Mouse (Mus musculus): ENCODE data around the gene Hdhd5.
A peak's percentile ranks its signal among the peaks of the same experiment; 100 is the strongest.

The Hdhd5 gene

DNA sequence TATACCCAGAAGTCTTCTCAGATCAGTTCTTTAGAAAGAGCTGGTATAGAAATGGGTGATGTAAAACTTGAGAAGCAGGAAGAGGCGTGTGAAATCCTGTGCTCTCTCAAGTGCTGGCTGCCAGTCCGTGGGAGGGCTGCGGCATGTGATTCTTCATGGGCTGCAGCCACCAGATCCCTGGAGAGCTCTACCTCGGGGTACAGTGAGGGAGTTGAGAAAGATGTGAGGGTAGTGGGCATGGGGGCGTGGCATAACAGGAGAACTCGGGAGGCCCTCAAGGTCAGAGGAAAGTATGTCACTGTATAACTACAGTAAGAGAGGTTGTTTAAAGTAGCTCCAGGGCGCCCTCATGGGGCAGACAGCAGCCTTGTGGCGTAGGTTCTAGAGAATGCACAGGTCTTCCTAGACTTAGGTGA, 47.9 kb downstream of the Hdhd5 start:
- peak; percentile 71 for DNase-seq (ENCODE audit: low read depth)

DNA sequence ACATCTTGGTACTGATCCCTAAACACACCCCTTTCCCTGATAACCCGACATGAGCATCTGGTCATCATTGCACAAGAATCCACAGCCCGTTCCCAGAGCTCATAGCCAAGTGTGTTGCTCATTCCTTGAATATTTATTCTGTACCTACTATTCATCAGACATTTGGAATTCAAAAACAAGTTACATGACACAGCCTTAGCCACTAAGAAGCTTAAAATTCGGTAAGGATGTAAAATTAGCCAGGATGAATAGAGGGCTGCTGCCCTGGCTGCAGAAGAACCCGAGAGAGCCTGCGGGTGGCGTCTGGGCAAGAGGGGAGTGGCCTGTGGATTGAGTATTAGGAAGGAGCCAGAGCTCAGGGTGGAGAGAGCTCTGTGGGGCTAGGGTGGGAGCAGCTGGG, 48.4 kb downstream of the Hdhd5 start:
- peak; percentile 90 for DNase-seq (ENCODE audit: low read depth)

DNA sequence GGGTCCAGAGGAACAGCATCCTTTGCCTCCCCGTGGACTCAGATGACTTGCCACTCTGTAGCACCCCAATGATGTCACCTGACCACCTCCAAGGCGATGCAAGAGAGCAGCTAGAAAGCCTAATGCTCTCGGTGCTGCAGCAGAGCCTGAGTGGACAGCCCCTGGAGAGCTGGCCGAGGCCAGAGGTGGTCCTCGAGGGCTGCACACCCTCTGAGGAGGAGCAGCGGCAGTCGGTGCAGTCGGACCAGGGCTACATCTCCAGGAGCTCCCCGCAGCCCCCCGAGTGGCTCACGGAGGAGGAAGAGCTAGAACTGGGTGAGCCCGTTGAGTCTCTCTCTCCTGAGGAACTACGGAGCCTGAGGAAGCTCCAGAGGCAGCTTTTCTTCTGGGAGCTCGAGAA, 49.1 kb downstream of the Hdhd5 start:
- DNase-seq (ENCODE audit: low read depth) = no peak

DNA sequence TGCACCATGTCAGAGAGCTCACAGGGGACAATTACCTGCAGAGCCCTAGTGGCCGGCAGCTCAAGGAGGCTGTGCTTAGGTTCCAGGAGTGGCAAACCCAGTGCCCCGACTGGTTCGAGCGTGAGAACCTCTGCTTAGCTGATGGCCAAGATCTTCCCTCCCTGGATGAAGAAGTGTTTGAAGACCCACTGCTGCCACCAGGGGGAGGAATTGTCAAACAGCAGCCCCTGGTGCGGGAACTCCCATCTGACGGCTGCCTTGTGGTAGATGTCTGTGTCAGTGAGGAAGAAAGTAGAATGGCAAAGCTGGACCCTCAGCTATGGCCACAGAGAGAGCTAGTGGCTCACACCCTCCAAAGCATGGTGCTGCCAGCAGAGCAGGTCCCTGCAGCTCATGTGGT, 49.6 kb downstream of the Hdhd5 start:
- no peak for DNase-seq (ENCODE audit: low read depth)

DNA sequence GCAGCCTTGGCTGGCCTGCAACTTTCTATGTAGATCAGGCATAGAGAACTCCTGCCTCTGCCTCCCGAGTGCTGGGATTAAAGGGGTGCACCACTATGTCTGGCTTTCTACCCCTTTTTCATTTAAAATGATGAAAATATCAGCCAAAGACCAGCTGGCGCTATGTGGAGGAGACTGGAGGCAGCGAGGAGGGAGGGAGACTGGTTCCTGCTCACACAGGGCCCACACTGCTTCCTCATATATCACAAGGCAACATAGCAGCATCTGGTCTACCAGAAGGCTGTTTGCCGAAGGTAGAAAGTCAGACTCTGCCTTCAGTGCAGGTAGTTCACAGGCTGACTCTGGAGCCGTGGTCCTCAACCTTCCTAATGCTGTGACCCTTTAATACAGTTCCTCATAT, 50.8 kb downstream of the Hdhd5 start:
- no peak for DNase-seq (ENCODE audit: low read depth)

DNA sequence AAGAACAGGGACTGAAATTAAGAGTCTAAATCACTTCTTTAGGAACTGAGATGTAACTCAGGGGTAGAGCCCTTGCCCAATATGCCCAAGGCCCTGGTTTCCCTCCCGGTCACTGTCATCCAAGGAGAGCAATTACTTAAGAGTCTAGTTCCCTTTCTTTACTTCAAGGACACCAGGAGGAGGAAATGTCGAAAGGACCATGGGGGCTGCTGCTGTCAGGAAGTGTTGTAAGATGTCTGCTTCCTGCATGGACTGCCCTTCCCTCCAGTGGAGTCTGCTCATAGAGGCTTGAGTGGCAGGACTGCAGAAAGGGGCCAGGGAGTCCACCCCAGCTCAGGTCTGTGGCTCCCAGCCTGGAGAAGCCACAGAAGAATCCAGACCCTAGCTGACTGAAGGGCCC, 51.8 kb downstream of the Hdhd5 start:
- no peak for DNase-seq (ENCODE audit: low read depth)

DNA sequence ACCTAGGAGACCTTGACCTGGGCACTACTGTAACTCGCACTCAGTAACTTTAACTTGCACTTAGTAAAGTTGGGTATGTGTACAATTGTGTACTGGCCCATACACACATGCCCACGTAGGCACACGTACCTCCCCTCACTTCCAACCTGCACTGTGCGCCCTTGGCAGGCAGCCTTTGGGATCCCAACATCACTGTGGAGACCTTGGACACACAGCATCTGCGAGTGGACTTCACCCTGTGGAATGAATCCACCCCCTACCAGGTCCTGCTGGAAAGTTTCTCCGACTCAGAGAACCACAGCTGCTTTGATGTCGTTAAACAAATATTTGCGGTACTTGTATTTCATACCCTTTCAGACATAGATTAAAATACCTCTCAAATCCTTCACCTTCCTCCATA, 55.8 kb downstream of the Hdhd5 start:
- DNase-seq (ENCODE audit: low read depth) = no peak

DNA sequence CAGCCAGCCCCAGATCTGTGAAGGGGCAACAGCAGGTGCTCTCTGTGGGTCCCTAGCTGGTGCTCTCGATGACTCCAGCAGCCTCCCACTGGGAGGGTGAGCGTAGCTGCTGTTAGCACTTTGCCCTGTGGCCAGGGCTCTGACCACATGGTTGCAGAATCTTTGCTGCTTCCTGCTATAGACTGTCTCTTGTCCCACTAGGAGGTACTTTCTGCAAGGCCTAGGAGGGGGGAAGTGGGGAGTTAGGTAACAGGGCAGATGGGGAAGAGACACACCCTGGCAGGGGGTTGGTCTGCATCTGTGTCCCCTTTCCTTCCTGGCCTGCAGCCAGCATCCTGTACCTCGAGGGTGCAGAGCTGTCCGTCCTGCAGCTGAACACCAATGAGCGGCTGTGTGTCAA, 57.7 kb downstream of the Hdhd5 start:
- DNase-seq (ENCODE audit: low read depth) = no peak

DNA sequence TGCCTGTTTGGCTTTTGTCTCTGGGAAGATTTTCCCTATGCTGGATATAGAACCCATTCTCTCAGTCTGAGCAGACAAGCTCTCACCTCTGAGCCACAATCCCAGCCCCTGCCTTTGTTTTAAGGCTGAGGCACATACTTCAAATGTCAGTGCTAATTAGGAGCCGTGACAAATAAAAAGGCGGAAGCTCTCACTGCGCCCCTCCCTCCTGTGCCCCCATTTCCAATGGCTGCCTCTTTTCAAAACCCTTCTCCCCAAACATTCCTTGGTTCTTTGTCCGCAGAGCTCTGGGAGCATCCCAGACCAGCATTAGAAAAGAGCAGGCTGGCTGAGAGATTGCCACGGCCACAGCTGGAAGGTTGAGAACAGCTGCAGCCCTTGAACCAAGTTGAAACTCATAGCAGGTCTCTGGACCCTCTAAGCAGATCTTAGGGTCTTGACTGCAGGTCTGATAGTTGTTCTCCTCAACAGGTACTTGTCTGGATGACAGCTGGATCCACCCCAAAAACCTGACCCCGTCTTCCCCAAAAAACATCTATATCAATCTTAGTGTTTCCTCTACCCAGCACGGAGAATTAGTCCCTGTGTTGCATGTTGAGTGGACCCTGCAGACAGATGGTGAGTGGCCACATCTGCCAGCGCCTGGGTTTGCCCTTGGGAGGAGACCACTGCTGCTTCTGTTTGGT, 58.5 kb downstream of the Hdhd5 start:
- DNase-seq (ENCODE audit: low read depth) = no peak

DNA sequence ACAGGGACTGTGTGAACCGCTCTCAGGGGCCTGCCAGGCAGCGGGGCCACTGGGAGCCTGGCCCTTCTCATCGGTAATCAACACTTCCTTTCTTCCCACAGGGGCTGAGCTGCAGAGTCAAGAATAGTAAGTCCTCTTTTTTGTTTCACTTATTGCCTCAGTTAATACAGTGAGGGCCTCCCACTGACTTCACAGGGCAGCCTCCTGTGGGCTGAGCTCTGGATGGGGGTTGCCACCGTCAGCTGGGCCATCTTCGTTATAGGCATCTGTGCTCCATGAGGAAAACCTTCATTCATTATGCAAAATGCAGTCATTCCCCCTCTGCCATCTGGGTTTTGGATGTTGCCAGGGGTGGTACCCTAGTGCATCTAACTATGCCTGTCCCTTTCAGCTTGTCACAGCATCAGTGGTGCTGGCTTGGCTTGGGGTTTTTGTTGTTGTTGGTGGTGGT, 59.1 kb downstream of the Hdhd5 start:
- no peak for DNase-seq (ENCODE audit: low read depth)

DNA sequence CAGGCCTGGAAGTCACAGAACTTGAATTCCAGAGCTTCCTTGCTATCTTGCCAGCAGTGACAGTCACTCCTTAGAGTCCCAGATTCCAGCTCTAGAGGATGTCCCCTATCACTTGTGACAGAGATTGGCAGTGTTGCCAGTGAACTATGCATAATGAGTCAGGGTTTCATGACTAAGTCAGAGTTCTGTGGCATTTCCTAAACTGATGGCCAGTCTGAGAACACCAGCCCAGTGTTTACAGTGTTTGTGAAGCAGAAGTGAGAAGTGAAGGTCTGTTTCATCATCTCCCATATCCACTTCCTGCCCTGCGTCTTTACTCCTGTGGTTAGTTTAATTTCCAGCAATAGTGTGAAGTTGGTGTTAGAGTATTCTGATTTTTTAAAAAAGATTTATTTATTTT, 60.5 kb downstream of the Hdhd5 start:
- DNase-seq (ENCODE audit: low read depth) = peak; percentile 64

DNA sequence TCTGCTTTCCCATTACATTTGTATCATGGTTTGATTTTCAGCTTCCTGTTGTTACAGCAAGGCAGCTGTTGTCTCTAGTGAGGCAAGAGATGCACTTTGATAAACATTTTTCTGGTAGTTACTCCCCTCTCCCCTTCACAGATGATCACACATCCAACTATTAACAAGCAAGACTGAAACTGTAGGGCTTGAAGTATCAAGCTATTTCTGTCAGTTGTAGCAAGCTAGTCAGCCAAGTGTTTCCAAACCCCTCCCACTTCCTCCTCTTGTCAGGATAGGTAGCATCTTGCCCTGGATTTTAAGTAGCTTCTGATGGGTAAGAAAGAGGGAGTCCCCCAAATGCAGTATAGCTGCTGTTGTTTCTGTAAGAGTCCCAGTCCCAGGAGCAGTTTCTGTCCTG, 61.3 kb downstream of the Hdhd5 start:
- no peak for DNase-seq (ENCODE audit: low read depth)

DNA sequence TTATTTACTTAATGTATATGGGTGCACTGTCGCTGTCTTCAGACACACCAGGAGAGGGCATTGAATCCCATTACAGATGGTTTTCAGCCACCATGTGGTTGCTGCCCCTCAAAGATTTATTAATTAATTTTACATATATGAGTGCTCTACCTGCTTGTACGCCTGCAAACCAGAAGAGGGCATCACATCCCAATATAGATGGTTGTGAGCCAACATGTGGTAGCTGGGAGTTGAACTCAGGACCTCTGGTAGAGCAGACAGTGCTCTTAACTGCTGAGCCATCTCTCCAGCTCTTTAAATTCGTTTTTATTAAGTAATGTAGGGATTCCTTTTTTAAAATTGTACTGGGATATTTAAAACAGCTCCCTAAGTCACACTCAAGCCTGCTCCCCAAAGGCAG, 61.9 kb downstream of the Hdhd5 start:
- DNase-seq (ENCODE audit: low read depth) = no peak

DNA sequence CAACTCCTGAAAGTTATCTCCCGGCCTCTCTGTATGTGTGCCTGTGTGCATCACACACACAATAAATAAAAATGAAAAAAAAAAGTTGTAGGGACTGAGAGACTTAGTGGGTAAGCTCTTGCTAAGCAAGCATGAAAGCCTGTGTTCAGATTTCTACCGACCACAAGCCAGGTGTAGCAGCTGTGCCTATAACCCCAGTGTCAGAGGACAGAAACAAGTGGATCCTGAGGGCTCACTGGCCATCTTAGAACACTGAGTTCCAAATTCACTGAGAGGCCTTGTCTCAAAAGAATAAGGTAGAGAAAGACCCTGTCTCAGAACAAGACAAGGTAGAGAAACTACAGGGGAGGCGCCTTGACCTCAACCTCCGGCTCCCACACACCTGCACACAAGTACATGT, 62.9 kb downstream of the Hdhd5 start:
- no peak for DNase-seq (ENCODE audit: low read depth)

DNA sequence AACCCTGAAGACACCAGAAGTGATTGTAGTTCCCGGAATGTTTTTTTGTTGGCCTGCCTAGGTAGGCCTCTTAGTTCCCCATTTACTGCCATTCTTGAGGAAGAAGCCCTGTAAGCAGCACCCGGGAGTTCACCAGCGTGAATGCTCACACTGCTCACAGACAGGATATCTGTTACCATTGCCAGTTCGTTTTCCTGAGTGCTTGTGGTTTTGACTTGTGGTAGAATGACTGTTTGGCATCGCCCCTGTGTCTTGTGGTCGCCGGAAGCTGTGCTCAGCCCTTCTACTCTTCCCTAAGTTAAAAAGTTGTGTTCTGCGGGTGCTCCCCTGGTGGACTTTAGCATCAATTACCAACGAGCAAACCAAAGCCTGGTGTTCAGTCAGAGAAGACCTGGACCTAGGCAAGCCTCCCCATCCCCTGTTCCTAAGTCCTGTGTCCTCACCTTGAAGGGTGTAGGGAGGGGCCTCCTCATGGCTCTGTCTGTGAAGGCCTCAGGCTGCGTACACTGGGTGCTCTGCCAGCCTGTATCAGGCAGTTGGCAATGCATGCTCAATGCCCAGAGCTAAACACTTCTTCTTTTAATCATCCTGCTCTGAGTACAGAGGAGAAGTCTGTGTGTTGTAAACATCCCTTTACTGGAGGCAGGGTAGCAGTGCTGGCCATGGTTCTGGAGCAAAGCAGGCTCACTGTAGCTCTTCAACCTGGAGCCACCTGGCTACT, 64.3 kb downstream of the Hdhd5 start:
- DNase-seq (ENCODE audit: low read depth) = no peak

DNA sequence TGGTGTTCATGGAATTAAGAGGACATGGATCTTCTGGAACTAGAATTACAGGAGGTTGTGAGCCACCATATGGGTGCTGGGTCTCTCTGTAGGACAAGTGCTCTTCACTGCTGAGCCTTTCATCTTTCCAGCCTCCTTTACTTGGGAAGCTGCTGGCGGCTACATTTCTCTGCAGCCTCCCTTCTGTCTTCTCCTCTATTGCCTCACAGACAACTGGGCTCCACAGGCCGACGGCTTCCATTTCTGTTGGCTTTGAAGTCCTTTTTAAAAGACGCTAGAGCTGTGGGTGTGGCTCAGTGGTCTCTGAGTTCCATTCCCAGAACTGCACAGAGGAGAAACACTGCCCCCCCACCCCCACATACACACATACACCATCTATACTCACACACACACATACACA, 65.7 kb downstream of the Hdhd5 start:
- no peak for DNase-seq (ENCODE audit: low read depth)

DNA sequence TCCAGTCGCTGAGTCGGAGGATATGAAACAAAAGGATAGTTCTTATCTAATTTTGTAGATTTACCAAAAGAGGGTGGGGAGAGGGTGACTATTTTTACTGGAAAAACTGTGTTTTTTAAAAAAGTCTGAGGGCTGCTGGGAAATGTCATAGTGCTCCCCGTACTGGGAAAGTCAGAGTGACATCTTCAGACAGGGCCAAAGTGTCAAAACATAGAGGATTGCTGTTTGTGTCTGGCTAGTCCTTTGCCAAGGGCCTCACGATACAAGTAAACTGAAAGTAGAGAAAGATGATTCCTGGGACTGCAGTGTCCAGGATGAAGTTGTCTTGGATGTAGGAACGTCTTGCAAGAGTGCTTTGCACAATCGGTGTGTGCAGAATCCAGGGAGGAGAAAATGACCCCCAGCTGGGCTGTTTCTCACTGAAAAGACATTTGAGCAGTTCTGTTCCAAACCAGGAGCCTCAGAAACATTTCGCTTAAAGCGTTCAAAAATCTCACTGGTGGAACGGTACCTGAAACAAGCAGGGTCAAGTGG, 66.6 kb downstream of the Hdhd5 start:
- DNase-seq (ENCODE audit: low read depth) = no peak

DNA sequence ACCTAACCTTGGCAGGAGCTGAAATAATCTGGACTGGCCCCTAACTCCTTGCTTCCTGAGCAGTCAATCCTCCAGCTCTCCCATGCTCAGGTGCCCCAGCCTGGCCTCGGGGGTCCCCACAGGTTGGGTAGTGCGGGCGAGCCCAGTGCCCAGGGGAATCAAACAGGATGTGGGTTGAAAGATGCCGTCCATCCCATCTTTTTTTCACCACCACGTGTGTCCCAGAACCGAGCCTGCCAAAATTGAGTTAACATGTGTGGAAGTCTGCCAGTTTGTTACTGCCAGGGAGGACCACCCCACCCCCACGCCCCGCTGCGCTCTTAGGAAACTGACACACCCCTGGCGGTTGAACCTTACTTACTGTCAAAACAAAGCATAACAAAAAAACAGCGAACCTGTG, 67.2 kb downstream of the Hdhd5 start:
- DNase-seq (ENCODE audit: low read depth) = peak; percentile 51

DNA sequence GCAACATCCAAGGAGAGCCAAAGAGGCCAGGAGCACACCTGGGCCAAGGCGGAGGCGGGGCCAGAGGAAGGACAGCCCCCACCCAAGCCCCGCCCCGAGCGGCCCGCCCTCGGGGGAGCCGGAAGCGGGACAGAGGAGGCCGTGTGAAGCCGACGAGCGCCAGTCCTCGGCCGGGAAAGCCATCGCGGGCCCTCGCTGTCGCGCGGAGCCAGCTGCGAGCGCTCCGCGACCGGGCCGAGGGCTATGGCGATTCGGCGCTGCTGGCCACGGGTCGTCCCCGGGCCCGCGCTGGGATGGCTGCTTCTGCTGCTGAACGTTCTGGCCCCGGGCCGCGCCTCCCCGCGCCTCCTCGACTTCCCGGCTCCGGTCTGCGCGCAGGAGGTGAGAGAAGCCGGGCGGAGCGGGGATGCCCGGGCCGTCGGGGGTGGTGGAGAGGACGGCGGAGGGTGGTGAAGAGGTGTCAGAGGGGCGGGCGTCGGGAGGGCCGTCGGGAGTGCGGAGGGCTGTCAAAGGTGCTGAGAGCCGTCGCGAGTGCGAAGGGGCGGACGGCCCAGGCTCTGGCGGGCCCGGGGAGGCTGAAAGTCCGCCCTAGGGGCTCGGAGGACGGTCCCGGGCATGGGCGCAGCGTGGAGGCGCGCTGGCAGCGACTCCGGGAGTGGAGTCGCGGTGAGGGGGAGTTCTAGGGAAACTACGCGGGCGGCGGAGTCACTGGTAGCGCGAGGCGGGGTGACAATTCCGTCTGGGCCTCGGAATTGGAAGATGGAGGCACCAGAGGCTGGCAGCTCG, 67.8 kb downstream of the Hdhd5 start, which contains the start of gene Il17ra:
Gene Il17ra (plus strand): TSS at position 162 of the 786 bp plus-strand sequence.
- no peak for DNase-seq (ENCODE audit: low read depth)

DNA sequence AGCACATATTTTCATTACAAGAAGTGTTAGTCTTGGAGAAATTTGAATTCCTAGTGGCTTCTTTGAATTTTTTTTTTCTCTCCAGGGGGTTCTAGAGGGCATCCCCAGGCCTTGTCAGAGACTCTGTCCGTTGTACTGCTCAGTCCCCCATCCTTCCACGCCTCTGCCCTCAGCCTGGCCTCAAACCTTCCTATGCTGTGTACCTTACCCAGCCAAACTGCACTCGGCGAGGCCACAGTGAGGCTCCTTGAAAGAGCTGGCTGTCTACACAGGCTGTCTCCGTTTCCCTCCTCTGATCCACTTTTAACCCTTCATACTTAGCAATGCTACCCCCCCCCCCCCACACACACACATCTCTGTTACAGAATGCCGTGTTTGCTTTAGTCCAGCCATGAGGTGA, 68.9 kb downstream of the Hdhd5 start:
- DNase-seq (ENCODE audit: low read depth) = no peak

DNA sequence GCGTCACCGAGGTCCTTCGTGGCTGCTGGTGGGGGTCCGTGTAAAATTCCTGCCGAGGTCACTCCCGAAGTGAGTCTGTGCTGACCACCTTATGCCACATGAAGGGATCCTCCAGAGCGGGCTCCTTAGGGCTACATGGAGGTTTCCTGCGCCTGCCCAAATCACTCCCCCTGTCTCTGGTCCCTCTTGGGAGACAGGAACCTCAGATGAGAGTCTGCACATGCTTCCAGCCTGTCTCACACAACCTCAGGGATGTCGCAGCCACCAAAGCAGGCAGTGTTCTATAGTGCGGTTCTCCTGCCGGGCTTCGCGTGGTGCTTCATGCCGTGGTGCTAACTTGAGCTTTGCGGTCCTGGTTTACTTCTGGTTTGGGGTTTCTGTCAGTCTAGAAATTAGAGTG, 69.9 kb downstream of the Hdhd5 start:
- no peak for DNase-seq (ENCODE audit: low read depth)
